Mouse (Mus musculus) cerebellum, adult 9-10 months (tissue): ENCODE results near the gene Rgcc.

Experiments used
- DNase-seq: peaks from one replicate; pipeline ENCODE4 v3.0.0; 2022

Rgcc gene

DNA sequence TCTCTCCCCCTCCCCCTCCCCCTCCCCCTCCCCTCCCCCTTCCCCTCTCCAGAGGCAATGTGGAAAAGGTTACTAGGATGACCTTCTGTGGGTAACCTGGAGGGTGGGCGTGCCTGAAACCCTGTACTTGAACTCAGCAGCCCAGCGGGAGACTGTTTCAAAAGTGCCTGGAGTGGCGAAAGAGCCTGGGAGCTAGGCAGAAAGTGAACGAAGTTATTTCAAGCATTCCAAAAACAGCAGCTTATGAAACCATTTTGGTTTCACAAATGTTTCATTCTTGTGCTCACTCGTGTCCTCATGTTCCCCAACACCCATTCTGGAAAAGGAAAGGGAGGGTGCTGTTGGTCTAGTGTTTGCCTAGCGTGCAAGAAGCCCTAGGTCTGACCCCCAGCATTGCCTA is 1.6 kb downstream of the Rgcc start:
- DNase-seq = no peak

DNA sequence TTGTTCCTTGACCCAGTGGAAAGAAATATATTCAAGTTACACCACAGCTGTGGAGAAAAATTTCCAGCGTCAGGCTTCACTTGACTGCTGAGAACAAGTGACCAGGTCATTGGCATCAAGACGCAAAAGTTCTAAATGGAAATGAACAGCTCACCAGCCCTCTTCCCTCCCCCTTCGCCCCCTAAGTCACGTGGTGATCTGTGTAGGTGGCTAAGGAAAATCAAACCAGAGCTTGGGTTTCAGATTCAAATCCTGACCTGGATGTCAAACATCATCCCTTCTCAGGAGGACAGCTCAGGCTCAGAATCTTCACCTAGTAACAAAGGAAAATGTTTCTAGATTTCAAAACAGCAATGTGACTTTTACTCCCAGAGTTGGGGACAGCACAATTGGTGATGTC is 2.2 kb downstream of the Rgcc start:
- no peak for DNase-seq

DNA sequence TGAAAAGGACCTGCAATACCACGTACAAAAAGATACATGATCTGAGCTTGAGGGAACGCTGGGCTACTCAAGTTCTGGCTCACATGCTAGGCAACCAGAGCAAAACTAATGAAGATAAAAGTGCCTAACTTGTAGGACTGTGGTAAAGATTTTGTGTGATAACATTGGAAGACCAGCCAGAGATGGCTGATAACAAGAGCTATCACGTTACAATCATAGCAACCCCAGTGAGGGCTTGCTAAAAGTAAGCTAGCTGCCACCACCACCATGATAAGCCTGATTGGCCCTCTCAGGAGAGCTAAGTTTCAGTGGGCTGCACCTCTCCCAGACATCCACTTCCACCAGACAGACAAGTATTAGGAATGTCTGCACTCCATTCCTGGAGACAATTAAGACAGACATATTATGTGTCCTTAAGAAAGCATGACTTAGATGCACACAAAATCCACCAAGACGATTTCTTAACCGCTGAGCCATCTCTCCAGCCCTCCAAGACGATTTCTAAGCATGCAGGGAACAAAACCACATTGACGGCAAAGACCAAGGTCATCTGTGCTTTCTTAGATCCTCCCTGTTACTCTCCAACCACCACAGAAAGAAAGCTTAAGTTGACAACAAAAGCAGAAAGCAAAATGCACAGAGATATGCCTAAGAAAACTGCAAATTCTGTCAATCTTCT is 3.0 kb downstream of the Rgcc start:
- DNase-seq = no peak

DNA sequence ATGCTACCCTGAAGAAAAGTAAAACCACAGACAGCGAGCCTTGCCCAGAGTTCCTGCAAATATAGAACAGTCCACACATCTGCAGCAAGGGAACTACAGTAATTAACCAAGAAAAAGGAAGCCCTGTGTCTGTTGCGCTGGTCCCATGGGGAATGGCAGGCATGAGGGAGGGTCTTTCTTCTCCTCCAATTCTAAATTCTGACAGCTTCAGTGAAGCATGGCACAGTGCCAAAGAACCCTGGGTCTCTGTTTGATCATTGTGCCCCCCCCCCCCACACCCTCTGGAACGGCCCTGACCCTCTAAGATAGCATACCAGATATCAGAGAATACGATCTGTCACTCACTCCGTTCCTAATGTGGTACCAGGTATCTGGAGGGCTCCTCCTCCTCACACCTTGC is 4.6 kb downstream of the Rgcc start:
- DNase-seq = no peak

DNA sequence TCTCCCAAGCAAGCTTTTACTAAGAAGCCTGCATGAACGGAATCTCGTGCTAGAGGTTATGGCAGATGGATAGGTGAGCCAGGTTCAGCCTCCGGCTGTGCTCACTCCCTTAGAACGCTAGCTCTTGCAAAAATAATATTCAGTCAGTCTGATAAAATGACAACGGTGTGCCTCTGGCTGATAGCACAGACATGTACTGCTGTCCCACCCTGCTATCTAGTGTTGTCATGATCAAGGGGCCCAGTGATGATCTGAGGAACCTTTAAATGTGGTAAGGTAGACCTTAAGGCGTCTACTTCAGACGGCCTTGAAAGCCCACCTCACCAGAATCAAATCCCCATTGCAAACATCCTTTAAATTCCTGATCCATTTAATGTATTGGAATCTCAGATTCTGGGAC is 5.2 kb downstream of the Rgcc start:
- no peak for DNase-seq

DNA sequence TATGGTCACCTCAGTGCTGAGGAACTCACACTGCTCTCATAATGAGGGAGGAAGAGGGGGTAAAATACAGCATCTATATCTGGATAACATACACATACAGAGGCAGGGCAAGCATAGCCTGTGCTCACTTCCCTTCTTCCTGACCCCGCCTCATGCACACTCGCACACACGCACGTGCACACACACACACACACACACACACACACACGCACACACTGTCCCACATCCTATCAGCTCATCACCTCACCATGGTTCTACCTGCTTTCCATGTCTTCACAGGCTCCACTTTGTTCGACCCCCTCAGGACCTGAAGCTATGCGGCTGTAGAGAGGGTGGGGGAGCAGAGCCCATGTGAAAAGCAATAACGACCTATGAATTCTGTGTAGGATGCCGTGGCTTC is 5.9 kb downstream of the Rgcc start:
- DNase-seq = no peak

DNA sequence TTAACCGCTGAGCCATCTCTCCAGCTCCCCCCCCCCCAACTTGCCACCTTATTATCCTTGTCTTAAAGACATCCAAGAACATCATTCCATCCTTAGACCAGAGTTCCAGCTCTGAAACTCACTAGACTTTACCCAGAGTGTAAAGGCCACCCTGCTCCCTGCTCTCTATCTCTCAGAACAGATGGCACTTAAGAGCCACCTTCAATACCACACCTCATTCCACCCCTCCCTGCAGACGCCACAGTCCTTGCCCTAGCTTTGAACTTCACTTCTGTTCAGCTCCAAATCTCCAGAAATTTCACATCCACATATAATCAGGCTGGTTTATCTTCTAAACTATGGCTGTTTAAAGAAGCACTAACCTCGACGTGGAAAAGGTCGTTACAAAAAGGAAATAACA is 6.5 kb downstream of the Rgcc start:
- DNase-seq = no peak

DNA sequence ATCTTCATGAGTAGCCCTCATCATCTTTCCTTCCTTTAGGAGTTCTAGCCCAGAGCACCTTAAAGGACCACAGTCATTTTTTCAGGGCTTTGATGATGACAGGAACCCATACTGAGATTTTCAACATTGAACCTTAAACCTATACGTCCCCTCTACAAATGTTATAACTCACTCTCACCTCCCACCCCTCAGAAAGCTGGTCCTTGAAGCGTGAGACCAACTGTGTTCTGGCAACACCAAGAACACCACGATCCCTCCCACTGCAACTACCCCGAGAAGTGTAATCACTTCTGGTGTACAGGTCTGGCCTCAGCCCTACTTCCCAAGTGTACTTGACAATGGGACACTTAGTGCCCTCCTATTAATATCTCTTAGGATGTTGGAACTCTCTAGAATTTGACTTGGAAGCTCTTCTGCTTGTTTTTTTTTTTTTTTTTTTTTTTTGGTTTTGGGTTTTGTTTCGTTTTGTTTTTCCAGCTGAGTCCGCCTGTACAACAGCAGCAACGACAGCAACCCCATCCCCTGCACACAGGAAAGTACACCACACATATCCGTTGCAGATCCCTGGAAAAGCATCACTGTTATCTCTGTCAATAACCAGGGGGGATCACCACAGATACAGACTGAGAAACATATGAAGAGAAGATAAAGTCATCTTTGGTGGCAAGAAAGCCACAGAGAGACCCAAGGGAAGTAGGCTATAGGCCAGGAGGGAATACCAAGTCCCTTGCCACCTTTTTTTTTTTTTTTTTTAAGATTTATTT is 7.2 kb downstream of the Rgcc start:
- no peak for DNase-seq

DNA sequence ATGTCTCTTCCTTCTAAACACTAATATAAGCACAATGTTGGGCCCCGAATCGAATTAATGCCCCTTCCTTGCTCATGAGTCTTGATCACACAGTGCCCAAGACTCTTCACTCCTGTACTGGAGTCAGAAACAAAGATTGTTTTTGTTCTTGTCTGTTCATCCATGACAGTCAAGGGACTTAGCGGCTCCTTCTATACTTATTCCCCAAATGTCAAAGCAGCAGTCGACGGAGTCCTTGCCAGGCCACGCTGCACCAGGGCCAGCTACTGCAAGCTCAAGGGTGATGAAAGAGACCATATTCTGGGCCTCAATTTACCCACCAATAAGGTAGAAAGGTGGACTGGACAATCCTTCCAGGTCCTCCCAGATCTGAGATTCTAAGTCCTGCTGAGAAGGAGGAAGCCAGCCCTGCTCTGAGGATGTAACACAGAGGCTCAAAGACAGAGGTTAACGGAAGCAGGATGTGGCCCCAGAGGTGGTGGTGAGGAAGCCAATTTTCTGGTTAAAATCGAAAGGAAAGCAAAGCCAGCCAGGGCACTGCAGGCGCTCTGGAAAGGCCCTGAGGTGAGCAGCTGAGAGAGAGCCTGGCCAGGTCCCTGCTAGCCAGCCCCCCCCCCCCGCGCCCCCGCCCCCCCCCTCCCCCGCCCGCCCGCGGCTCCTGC is 8.2 kb downstream of the Rgcc start:
- DNase-seq = no peak

DNA sequence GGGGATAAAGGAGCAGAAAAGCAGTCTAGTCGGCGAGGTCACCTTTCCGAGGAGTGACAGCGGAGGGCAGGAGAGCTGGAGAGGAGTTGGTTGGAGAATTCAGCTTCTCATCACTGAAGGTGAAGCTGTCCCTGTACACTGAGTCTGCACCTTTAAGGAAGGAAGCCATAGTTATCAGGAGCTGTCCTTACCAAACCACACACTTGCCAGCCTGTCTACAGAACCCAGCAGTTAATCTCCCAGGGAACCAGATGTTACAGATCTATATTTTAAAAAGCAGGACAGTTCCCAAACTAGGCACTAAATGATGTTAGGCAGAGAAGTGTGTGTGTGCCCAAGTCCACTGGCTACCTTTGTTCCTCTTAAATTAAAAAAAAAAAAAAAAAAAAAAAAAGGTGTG is 9.8 kb downstream of the Rgcc start:
- DNase-seq = no peak

DNA sequence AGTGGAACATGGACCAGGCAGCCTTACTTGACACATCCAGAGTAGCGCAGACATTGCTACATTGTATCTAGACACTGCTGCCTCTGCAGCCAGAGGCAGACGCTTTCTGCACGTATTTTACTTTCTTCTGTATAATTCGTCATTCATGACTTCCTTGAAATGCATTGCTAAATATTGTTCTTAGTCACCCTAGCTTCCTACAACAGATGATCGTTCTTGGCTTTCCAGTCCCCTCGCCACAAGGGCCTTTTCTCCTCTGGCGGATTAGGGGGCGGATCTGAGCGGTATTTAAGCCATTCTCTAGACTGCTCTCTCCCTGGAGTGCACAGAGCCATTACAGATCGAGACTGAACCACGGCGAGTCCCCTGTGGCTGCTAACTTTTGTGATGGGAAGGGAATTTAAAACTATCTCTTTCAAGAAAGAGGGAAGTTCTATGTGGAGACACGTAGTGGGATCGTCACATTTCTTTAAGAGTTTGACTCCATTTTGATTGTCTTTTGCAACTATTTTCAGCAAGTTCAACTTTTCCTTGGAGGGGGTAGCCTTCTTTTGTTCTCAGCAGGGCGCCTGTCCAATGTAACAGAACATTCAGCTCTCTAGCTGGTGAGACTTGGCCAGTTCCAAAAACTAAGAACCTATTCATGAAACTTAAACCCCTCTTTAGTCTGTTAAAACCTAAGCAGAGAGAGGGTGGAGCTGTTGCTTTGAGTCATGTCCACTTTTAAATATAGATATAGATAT is 10.6 kb downstream of the Rgcc start:
- DNase-seq = no peak

DNA sequence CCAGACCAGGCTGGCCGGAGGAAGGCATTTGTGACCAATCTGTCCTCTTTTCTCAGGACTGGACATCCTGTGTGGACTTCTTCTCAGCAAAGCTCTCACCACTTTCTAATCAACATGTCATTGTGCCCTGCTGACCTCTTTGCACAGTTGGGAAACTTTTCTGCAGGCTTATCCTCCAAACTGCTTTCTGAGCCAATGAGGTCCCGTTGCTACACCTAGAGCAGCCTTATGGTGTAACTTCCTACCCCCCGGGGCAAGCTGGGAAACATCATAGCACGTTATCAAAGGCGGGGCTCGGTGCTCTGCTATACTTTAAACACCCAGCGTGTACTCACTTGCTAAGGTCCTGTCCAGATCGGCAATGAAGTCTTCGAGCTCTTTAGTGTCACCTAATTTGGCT is 11.5 kb downstream of the Rgcc start:
- DNase-seq = no peak

DNA sequence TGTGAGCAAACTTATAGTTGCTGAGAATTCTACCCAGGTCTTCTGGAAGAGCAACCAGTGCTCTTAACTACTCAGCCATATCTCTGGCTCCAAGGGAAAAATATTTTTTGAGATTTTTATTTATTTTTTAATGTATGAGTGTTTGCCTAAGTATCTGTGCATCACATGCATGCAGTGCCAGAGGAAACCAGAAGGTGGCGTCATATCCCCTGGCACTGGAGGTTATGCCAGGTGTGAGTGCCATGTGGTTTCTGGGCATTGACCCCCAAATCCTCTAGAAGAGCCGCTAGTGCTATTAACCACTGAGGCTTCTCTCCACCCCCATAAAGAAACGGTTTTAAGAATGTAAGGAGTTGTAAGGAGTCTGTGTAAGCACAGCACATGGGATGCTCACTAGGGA is 13.2 kb downstream of the Rgcc start:
- DNase-seq = no peak

DNA sequence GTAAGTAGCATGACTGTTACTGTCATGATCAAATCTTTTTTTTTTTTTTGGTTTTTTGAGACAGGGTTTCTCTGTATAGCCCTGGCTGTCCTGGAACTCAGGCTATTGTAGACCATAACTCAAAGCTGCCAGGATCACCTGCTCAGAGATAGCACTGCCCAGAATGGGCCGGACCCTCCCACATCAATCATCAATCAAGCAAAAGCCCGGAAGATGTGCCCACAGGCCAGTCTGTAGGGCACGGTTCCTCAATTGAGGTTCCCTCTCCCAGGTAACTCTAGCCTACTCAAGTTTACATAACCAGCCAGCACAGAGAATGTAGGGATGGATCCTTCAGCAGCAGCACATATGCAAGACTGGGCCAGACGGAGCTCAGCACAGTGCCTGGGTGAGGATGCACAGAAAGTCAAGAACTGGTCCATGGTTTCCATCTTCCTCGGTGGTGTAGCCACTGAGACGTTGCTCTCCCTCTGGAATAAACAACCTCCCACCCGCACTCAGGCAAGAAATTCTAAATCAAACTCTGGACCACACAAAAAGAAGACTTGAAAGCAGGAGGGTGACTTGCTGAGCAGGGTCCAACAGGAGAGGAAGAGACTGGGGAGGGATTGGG is 14.1 kb downstream of the Rgcc start:
- no peak for DNase-seq

DNA sequence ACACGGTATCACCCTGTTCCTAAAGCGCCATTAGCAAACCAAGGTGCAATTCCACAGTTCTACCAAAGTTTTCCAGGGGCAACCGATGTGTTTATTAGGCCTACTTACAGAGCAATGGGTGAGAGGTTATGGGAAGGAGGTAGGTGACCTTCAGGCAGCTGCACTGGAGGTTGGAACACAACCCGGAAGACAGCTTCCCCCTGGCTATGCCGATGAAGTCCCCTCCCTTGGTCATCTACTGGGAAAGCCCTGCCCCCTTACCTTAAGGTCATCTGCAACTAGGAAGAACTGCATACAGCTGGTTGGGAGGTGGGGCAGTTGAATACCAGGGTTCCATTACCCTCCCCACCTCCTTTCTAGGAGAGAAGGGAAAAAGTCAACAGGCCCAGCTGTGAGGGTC is 15.9 kb downstream of the Rgcc start:
- no peak for DNase-seq

DNA sequence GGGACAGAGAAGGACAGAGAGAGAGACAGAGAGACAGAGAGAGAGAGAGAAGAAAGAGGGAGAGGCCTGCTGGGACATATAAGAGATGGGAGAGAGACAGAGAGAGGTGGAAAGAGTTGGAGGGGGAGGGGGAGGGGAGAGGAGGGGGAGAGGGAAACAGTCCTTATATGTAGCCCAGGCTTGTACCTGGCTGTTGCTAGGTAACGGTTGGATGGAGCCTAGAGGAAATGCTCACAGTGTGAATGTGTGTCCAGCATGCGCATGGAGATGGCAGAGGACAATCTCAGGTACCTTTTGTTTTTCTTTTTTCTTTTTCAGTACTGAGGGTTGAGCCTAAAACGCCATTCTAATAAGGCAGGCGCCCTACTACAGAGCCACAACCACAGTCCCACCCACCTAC is 16.8 kb downstream of the Rgcc start:
- DNase-seq = no peak

DNA sequence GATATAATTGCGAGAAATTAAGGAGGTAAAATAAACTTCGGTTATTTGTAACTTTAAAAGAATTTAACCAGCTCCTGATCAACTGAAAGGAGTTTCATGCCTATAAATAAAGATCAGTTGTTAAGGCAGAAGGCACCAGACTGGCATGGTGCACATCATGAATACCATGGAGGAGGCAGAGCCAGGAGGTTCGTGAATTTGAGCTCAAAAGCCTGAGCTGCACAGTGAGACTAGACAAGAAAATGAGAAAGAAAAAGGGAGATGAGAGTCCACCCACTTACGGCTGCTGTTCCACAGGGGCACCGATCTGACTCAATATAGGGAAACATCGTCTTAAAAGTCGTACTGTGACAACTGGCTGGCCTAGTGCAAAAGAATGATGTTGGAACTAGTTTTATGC is 17.5 kb downstream of the Rgcc start:
- no peak for DNase-seq

DNA sequence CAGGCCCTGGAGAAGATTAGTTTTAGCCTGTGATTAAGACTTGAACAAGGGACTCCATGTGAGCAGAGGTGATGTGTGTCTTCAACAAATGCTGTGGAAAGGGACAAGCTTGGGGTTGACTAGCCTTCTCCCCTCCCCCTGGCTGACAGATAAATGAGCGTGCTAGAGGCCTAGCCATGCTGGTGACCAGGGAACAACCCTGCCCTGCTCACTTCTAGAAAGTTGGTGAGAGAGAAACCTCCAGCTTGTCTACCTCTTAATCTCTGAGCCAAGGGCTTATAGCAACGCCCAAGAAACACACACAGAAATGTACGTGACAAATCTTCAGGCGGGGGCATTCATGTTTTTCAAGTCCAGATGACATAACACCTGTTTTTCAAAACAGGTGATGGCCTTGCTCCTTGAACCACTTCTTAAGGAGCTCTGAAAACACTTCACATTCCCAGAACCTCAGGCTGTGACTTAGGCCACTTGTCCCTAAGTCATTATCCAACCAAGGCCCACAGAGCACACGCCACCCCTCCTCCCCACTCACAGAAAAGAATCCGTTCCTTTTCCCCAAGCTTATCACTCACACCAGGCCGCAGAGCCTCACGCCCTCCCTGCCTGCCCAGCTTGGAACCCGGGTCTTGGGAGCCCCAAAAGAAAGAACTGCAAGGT is 19.4 kb downstream of the Rgcc start:
- DNase-seq = no peak

DNA sequence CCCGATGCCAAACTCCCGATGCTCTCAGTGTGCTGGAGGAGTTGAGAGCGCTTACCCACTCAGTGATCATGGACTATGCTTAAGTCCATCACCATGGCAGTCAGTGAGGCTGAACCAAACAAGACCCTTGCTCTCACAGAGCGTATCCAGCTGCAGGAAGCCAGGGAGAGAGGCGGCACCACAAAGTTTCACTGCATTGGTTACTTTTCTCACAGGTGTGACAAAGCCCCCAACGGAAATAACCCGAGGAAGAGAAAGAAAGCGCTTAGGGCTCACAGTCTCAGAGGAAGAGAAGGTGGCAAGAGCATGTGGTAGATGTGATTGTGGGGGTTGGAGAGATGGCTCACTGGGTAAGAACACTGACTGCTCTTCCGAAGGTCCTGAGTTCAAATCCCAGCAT is 21.0 kb downstream of the Rgcc start:
- DNase-seq = no peak

DNA sequence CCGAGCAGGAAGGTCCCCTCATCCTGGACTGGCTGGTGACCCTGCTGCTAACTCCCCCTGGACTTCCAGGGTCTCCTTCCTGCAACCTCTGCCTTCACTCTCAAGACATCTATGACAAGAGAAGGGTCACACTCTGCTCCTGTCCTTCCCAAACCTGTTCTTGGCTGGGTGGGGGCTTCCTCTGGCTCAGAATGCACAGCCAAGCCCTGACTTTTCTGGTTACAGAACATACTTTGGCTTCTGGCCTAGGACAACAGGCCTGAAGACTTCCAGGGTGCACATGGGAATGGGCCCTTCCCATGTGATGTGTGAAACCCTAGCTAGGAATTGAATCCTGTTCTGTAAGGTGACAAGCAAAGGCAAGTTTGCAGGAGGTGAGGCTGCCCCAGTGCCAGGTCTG is 22.0 kb downstream of the Rgcc start:
- no peak for DNase-seq

DNA sequence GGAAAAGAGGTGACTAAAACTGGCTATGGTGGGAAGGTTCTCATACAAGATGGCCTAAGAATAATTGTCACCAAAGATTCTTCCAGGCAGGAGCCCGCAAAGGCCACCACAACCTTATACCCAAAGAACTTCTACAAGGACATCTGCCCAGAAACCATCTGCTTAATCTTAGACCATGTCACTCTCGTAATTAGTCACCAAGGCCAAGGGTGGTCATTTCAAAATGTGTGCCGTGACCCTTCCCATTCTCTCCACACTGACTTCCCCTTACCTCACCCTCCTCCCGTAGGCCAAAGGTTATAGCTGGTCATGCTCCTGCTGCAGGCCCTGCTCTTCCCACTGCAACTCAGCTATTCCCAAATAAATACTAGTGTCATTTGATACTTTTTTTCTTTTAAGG is 22.5 kb downstream of the Rgcc start:
- DNase-seq = no peak

DNA sequence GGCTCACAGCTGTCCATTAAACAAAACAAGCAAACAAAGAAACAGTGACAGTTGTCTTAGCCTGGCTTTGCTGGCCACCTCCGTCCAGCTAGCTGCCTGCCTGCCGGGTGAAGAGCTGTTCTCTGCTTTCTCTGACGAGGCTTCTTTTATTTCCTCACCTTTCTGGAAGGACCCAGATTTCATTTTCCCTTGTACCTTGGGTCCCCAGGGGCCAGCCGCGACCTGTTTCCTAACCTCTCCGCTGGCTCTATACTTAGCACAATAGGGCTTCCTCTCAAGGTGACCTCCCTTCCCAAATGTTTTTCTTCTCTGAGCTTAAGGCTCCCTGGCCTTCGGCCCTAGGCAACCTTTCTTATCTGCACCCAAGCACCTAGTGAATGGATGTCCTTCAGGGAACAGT is 23.5 kb downstream of the Rgcc start:
- DNase-seq = no peak
